Mouse (Mus musculus): Measurements from ENCODE around the gene Apol10a.
"Not testable (repeated sequence)": the region's sequence is repeated elsewhere in the genome, so short reads cannot be mapped to it uniquely, and the experiment has no call there.

DNA sequence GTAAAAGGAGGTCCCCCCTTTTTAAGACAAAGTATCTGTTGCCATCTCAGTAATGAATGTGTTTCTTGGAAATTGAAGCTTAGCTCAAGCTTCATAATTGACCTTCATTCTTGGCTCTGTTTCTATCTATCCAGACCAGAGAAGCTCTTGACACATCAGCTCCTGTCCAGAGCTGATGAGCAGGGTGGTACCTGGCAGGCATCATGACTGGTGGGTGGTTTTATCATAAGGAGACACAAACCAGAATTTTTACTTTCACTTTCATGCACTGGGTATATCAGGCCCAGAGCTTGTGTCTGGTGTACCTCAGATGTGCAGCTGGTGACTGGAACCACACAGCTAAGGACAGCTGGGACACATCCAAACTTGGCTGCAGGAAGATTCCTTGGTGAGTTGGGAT lies 31.1 kb downstream of the Apol10a start, which contains the start of gene Apol11a:
- TF ChIP-seq CTCF (IDR thresholded peaks at IDR 0.05; ENCODE audit: insufficient read depth, low read length); POLR2A (IDR thresholded peaks at IDR 0.05; ENCODE audit: borderline replicate concordance, extremely low read depth, low read depth, low read length): not testable (repeated sequence)
